Mouse (Mus musculus) ES-E14 (cell line): ENCODE measurements around the gene Fam216b.

ENCODE experiments used
- MAFK ChIP-seq: IDR thresholded peaks from 2 replicates; pipeline ENCODE4 v1.6.1; 2014; ENCODE audit warnings: mild to moderate bottlenecking, low read depth, low read length, inconsistent platforms; ENCODE audit not compliant: insufficient read depth
- ZNF384 ChIP-seq: IDR thresholded peaks from 2 replicates; pipeline ENCODE4 v1.6.1; 2012; ENCODE audit warnings: low read depth, low read length, inconsistent platforms

- TF ChIP-seq ZNF384 (no peak), MAFK (no peak)
Observed at GRCm38 (mm10) chr14:78043079-78043478, 45.7 kb downstream of the Fam216b start.
